Mouse (Mus musculus): ENCODE data around the gene Gpr176. TPM values are rescaled to one million over a fixed set of nuclear protein-coding genes. Genes with fewer than 3 reads are reported as not detected.
A peak's percentile ranks its signal among the peaks of the same experiment; 100 is the strongest.

Gene Gpr176
- polyA plus RNA-seq, 1 experiment from 2014 or later: 0.30 TPM

- Histone ChIP-seq H3K4me1 (ENCODE audit: control insufficient read depth, insufficient read depth, low read length) (no peaks in the 10 kb centered on the region), H3K9me3 (replicated peaks; ENCODE audit: control insufficient read depth, low read length) (no peaks in the 10 kb centered on the region), H3K36me3 (ENCODE audit: control insufficient read depth, insufficient read depth, low read length) (no peaks in the 10 kb centered on the region), H3K27me3 (ENCODE audit: control insufficient read depth, insufficient read depth, low read length) (no peaks in the 10 kb centered on the region), H3K4me2 (ENCODE audit: low read depth, low read length) (no peak overlapping the region), H3K9ac (ENCODE audit: low read length) (no peak overlapping the region), H3K4me3 (replicated peaks; ENCODE audit: low read length) (no peak overlapping the region), H3K27ac (ENCODE audit: low read length) (no peak overlapping the region)
- ATAC-seq (ENCODE audit: insufficient read depth, low FRiP score): no peak
- 78% methylated on average over 1 of the region's 1 CpGs for WGBS
Measured at GRCm38 (mm10) chr2:118379756-118380155, 6.5 kb upstream of the Gpr176 start.

DNA sequence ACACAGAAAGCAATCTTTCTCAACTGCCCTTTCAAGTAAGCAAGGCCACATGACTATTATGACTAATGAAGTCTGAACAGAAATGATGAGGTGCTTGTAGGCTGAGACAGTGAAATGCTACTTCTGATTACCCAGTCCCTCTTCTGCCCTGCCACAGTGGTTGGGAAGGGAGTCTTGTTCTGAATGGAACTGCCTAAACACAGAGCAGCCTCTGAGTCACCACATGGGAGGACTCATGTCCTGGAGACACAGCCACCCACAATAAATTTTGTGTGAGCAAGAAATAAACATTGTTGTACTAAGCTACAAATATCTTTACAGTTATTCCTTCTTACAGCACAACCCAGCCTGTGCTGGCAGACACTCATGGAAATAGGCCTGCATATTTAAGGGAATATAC is 2.7 kb upstream of the Gpr176 start:
- Histone ChIP-seq H3K27me3 (ENCODE audit: control insufficient read depth, insufficient read depth, low read length) (peaks cover 8% of the 10 kb centered on the region), H3K9ac (ENCODE audit: low read length) (no peak overlapping the region), H3K4me2 (ENCODE audit: low read depth, low read length) (no peak overlapping the region), H3K4me3 (replicated peaks; ENCODE audit: low read length) (no peak overlapping the region), H3K4me1 (ENCODE audit: control insufficient read depth, insufficient read depth, low read length) (peaks cover 16% of the 10 kb centered on the region), H3K9me3 (replicated peaks; ENCODE audit: control insufficient read depth, low read length) (no peaks in the 10 kb centered on the region), H3K27ac (ENCODE audit: low read length) (no peak overlapping the region), H3K36me3 (ENCODE audit: control insufficient read depth, insufficient read depth, low read length) (no peaks in the 10 kb centered on the region)
- no peak for ATAC-seq (ENCODE audit: insufficient read depth, low FRiP score)

- H3K4me2 ChIP-seq (ENCODE audit: low read depth, low read length): no peak overlapping the region
- H3K36me3 ChIP-seq (ENCODE audit: control insufficient read depth, insufficient read depth, low read length): no peaks in the 10 kb centered on the region
- H3K27ac ChIP-seq (ENCODE audit: low read length): no peak overlapping the region
- H3K4me3 ChIP-seq (replicated peaks; ENCODE audit: low read length): no peak overlapping the region
- H3K27me3 ChIP-seq (ENCODE audit: control insufficient read depth, insufficient read depth, low read length): peaks cover 11% of the 10 kb centered on the region
- no peak for ATAC-seq (ENCODE audit: insufficient read depth, low FRiP score)
- 46% methylated on average over 1 of the region's 1 CpGs for WGBS
- no peaks in the 10 kb centered on the region for H3K9me3 ChIP-seq (replicated peaks; ENCODE audit: control insufficient read depth, low read length)
- peaks cover 16% of the 10 kb centered on the region for H3K4me1 ChIP-seq (ENCODE audit: control insufficient read depth, insufficient read depth, low read length)
- H3K9ac ChIP-seq (ENCODE audit: low read length): no peak overlapping the region
Measured at GRCm38 (mm10) chr2:118375522-118375921, 2.3 kb upstream of the Gpr176 start.

GRCm38 (mm10) chr2:118373572-118374279 is 507 bp upstream of the Gpr176 start:
- peak; percentile 92 for ATAC-seq (ENCODE audit: insufficient read depth, low FRiP score)
- H3K27ac ChIP-seq (ENCODE audit: low read length): no peak overlapping the region; the same call in 1 of the 2 replicates
- WGBS: 2% methylated on average over 43 of the region's 43 CpGs
- H3K9ac ChIP-seq (ENCODE audit: low read length): peak overlapping the region; percentile 73
- peaks cover 12% of the 10 kb centered on the region for H3K27me3 ChIP-seq (ENCODE audit: control insufficient read depth, insufficient read depth, low read length)
- H3K9me3 ChIP-seq (replicated peaks; ENCODE audit: control insufficient read depth, low read length): no peaks in the 10 kb centered on the region
- H3K4me3 ChIP-seq (replicated peaks; ENCODE audit: low read length): peak overlapping the region; percentile 59
- no peaks in the 10 kb centered on the region for H3K36me3 ChIP-seq (ENCODE audit: control insufficient read depth, insufficient read depth, low read length)
- peaks cover 16% of the 10 kb centered on the region for H3K4me1 ChIP-seq (ENCODE audit: control insufficient read depth, insufficient read depth, low read length)
- H3K4me2 ChIP-seq (ENCODE audit: low read depth, low read length): peak overlapping the region; percentile 100

DNA sequence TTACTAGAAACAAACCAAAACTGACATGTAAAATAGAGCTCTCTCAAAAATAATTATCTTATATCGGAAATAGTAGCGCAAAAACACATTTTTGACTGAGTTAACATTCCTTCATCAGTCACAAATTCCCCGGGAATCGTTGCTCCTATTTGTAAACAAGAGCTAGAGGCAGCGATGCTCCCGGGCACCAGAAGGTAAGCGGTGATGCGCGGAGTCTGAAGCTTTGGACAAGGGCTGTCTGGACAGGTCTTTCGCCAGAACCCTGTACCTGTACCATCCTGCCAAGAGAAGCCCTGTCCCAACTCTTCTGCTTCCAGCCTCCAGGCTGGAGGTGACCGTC is 688 bp downstream of the Gpr176 start:
- Histone ChIP-seq H3K9me3 (replicated peaks; ENCODE audit: control insufficient read depth, low read length) (no peaks in the 10 kb centered on the region), H3K27ac (ENCODE audit: low read length) (no peak overlapping the region), H3K27me3 (ENCODE audit: control insufficient read depth, insufficient read depth, low read length) (peaks cover 12% of the 10 kb centered on the region), H3K4me1 (ENCODE audit: control insufficient read depth, insufficient read depth, low read length) (peaks cover 16% of the 10 kb centered on the region), H3K36me3 (ENCODE audit: control insufficient read depth, insufficient read depth, low read length) (no peaks in the 10 kb centered on the region), H3K4me2 (ENCODE audit: low read depth, low read length) (peak overlapping the region; percentile 100), H3K4me3 (replicated peaks; ENCODE audit: low read length) (peak overlapping the region; percentile 59), H3K9ac (ENCODE audit: low read length) (no peak overlapping the region)
- ATAC-seq (ENCODE audit: insufficient read depth, low FRiP score): no peak
- 7% methylated on average over 11 of the region's 11 CpGs for WGBS

GRCm38 (mm10) chr2:118371841-118372240 is 1.4 kb downstream of the Gpr176 start:
- Histone ChIP-seq H3K36me3 (ENCODE audit: control insufficient read depth, insufficient read depth, low read length) (no peaks in the 10 kb centered on the region), H3K4me2 (ENCODE audit: low read depth, low read length) (no peak overlapping the region), H3K9me3 (replicated peaks; ENCODE audit: control insufficient read depth, low read length) (no peaks in the 10 kb centered on the region), H3K9ac (ENCODE audit: low read length) (no peak overlapping the region), H3K27me3 (ENCODE audit: control insufficient read depth, insufficient read depth, low read length) (peaks cover 12% of the 10 kb centered on the region), H3K4me1 (ENCODE audit: control insufficient read depth, insufficient read depth, low read length) (peaks cover 16% of the 10 kb centered on the region), H3K4me3 (replicated peaks; ENCODE audit: low read length) (no peak overlapping the region), H3K27ac (ENCODE audit: low read length) (no peak overlapping the region)
- no peak for ATAC-seq (ENCODE audit: insufficient read depth, low FRiP score)
- 34% methylated on average over 1 of the region's 1 CpGs for WGBS

- no peaks in the 10 kb centered on the region for H3K36me3 ChIP-seq (ENCODE audit: control insufficient read depth, insufficient read depth, low read length)
- no peaks in the 10 kb centered on the region for H3K9me3 ChIP-seq (replicated peaks; ENCODE audit: control insufficient read depth, low read length)
- H3K4me2 ChIP-seq (ENCODE audit: low read depth, low read length): no peak overlapping the region
- no peaks in the 10 kb centered on the region for H3K27me3 ChIP-seq (ENCODE audit: control insufficient read depth, insufficient read depth, low read length)
- no peak overlapping the region for H3K4me3 ChIP-seq (replicated peaks; ENCODE audit: low read length)
- no peak overlapping the region for H3K27ac ChIP-seq (ENCODE audit: low read length)
- 82% methylated on average over 6 of the region's 6 CpGs for WGBS
- no peaks in the 10 kb centered on the region; the same call in 1 of the 2 replicates for H3K4me1 ChIP-seq (ENCODE audit: control insufficient read depth, insufficient read depth, low read length)
- no peak for ATAC-seq (ENCODE audit: insufficient read depth, low FRiP score)
- no peak overlapping the region for H3K9ac ChIP-seq (ENCODE audit: low read length)
Measured at GRCm38 (mm10) chr2:118355138-118355719, 18.0 kb downstream of the Gpr176 start.

- no peaks in the 10 kb centered on the region for H3K36me3 ChIP-seq (ENCODE audit: control insufficient read depth, insufficient read depth, low read length)
- no peak for ATAC-seq (ENCODE audit: insufficient read depth, low FRiP score)
- H3K9me3 ChIP-seq (replicated peaks; ENCODE audit: control insufficient read depth, low read length): no peaks in the 10 kb centered on the region
- H3K27ac ChIP-seq (ENCODE audit: low read length): no peak overlapping the region
- no peaks in the 10 kb centered on the region; the same call in 1 of the 2 replicates for H3K4me1 ChIP-seq (ENCODE audit: control insufficient read depth, insufficient read depth, low read length)
- H3K27me3 ChIP-seq (ENCODE audit: control insufficient read depth, insufficient read depth, low read length): no peaks in the 10 kb centered on the region
- 56% methylated on average over 4 of the region's 4 CpGs for WGBS
- no peak overlapping the region for H3K4me2 ChIP-seq (ENCODE audit: low read depth, low read length)
- H3K4me3 ChIP-seq (replicated peaks; ENCODE audit: low read length): no peak overlapping the region
- no peak overlapping the region for H3K9ac ChIP-seq (ENCODE audit: low read length)
Measured at GRCm38 (mm10) chr2:118353916-118354403, 19.3 kb downstream of the Gpr176 start.

- no peak overlapping the region for H3K27ac ChIP-seq (ENCODE audit: low read length)
- WGBS: 33% methylated on average over 4 of the region's 4 CpGs
- no peak overlapping the region for H3K4me2 ChIP-seq (ENCODE audit: low read depth, low read length)
- H3K27me3 ChIP-seq (ENCODE audit: control insufficient read depth, insufficient read depth, low read length): no peaks in the 10 kb centered on the region
- ATAC-seq (ENCODE audit: insufficient read depth, low FRiP score): no peak
- H3K9ac ChIP-seq (ENCODE audit: low read length): no peak overlapping the region
- no peaks in the 10 kb centered on the region for H3K36me3 ChIP-seq (ENCODE audit: control insufficient read depth, insufficient read depth, low read length)
- no peak overlapping the region for H3K4me3 ChIP-seq (replicated peaks; ENCODE audit: low read length)
- H3K4me1 ChIP-seq (ENCODE audit: control insufficient read depth, insufficient read depth, low read length): no peaks in the 10 kb centered on the region; the same call in 1 of the 2 replicates
- no peaks in the 10 kb centered on the region for H3K9me3 ChIP-seq (replicated peaks; ENCODE audit: control insufficient read depth, low read length)
Measured at GRCm38 (mm10) chr2:118353498-118353897, 19.7 kb downstream of the Gpr176 start.
